Mouse (Mus musculus): ENCODE measurements at regions not wholly inside any gene's neighbourhood (a gene's known extent, or its start where the extent isn't known, plus 50 kb on each side); places are given as distances from the start of the nearest gene placed in this dataset.

DNA sequence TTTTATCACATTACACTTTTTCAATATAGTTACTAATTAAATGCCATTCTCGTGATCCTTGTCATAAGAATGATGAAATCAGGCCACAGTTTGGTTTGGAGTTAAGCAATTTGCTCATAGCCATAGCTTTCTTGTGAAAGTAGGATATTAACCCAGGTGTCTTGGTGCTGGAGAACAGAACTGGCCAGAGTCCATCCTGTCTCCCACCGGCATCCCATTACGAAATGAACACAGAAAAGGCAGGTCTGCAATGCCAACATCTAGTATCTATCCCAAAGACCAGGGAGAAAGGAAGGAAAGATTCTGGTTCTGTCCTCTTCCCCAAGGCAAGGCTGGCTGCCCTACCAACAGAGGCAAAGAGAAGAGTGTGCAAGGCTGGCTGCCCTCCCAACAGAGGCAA, 61.6 kb upstream of the Avpr1a start:
- DNase-seq = no peak

DNA sequence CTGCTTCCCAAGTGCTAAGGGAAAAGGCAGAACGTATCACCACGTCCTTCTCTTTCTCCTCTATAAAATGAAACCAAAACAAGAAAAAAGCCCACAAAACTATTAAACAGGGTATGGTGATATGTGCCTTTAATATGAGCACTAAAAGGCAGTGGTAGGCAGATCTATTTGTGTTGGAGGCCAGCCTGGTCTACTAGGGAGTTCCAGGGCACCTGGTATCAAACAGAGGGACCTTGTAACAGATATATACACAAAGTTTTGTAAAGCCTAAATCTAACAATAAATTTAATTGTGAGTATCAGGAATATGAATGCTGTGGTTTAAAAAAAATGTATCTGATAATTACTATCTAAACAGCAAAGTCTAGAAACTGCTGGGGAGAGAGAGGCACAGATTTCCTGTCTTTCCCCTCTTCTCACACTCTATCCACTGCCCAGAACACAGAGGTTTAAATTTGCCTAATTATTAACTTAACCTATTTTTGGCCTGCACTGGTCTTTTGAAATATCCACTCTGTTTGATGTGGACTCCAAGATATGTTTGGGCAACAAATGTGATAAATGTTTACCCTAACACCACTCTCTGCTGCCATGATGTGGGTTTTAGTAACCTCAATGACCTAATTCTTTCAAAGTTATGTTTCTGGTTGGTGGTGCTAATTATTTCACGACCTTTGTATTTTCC, 68.5 kb upstream of the Avpr1a start:
- no peak for DNase-seq

GRCm38 (mm10) chr10:122343291-122343690, 105.0 kb upstream of the Avpr1a start:
- DNase-seq = no peak

DNA sequence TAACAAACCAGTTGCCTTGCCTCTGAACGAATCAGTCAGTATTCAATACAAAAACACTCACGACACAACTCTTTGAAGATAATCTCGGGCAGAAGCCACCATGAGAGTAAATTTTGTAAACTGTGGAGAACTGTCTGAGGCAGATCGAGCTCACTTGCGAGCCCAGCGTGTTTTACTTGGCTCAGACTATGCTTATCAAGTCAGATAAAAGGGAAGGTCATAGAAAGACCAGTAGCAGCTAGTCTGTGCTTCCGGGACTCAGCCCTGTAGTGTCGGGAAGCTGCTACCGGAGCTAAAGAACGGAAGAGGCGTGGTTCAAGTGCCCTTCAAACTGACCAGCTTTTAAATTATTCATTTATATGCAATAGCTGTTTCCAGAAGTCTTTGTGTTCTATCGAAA, 105.9 kb upstream of the Avpr1a start:
- DNase-seq = no peak

DNA sequence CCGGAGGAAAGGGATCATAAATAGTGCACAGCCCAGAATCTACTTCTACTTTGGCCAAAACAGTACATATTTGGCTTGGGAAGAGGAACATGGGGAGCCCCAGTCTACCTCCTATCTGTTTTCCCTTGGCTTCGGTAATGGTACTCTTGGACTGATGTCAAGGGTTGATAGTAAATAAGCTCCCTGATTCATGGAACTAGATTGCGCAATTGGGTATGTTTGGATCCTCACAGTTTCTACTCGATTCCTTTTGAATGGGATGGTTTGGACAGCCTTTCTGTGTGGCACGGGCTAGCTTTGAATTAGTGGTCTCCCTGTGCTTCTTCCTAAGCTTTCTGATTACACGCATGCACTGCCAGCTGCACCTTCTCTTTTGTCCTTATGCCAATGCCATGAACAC, 121.4 kb upstream of the Avpr1a start:
- DNase-seq = no peak

- DNase-seq = no peak
Observed at GRCm38 (mm10) chr10:122318886-122319285, 129.4 kb upstream of the Avpr1a start.

GRCm38 (mm10) chr10:122310646-122311193, 137.6 kb upstream of the Avpr1a start:
- no peak for DNase-seq

DNA sequence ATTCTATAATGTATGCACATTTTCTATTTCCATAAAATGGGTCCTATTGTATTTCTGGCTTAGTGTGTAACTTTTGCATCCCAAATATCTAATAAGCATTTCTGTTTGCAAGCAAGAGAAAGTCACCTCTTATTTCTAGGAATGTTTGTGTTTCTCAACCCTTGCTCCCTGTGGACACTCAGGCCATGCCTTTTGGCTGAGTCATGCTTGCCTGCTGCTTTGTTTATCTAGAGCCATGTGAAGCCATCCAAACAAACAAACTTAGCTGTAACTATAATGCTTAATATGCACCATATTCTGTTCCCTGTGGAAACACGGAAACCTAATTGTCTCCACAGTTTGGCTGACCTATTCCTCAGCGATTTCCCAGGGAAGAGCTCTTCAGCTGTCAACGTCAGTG, 139.6 kb upstream of the Avpr1a start:
- no peak for DNase-seq

- DNase-seq = no peak
Observed at GRCm38 (mm10) chr10:122302259-122302658, 146.0 kb upstream of the Avpr1a start.

- no peak for DNase-seq
Observed at GRCm38 (mm10) chr10:122295921-122296425, 152.3 kb upstream of the Avpr1a start.

DNA sequence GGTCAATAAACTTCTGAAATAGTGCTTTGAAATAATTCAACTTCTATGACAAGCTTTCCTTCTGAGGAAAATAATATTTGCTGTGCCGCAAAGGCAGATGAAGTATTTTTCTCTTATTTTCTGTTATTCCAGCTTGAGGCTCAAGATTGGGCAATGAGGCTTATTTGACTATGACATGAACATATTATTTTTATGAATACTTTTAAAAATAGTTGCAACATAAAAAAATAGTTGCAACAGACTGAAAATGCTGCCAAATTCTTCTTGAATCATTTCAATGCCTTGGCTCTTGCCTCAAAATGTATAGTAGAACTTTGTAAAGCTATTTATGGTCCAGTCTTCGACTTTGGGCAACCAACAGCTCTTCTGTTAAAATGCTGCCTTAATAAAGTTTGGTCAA, 156.7 kb upstream of the Avpr1a start:
- DNase-seq = no peak

DNA sequence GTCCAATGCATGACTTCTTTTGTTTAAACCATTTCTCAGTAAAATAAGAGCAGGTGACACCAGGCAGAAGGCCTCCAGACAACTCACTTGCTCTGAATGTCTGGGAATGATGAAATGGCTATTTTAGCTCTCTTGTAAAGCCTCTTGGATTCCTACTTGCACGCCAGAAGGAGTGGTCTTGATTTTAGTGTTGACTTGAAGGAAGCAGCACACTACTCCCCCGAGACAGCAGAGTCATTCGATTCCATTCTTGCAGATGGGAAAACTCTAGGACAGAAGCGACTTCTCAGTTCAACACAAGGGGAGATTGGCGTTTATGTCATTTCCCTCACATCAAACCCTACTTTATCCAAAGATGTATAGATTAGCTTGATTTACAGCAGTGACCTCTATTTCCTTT, 157.2 kb upstream of the Avpr1a start:
- DNase-seq = no peak

- DNase-seq = no peak
Observed at GRCm38 (mm10) chr10:122274885-122275284, 173.4 kb upstream of the Avpr1a start.

DNA sequence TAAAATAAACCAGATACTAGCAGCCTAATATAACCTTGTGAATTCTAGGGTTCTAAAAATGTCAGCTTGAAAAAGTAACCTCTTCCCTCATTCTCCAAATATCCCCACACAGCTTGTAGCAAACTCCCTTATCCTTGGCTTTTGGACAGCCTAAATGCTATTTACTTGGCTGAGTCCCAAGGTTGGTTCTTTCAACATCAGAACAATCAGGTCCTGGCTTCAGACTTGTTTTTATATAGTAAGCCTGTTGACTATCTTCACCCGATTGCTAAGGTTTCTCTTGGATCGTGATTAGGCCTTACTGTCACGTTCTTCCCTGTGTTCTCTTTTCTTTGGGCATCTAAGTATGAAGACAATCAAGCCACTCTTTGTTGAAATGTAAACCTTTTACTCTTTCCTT, 174.1 kb upstream of the Avpr1a start:
- no peak for DNase-seq

DNA sequence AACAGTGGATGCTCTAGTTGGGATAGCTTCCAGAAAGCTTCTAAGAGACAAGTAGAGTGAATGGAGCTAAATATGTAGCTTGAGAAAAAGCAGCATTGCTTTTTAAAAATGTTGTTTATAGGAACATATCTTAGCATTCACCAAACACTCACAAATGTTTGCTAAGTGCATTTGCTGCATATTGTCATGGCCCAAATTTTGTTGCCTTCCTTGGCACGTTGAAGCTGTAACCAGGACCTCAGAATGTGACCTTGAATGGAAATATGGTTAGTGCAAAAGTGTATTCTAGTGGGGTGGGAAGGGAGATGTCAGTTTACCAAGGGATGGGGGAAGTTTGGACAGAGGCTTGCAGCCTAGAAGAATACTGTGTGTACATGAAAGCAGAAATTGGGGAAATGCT, 166.9 kb upstream of the Rxylt1 start:
- DNase-seq = no peak

DNA sequence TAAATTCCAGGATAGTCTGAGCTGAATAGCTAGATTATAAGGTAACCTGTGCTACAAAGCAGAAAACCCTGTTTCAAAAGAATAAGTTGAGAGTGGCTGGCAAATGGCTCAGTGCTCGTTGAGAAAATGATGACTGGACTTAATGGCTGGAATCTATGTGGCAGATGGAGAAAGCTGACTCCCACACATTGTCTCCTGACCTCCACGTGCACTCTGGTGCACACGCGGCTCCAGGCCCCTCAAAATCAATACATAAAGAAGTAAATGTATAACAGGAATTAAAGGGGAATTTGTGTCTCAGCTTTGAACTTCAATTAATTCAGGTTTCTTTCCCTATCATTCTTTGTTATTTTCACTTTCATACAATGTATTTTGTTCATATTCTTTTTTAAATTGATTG, 162.2 kb upstream of the Rxylt1 start:
- DNase-seq = no peak

GRCm38 (mm10) chr10:122258711-122259110, 161.5 kb upstream of the Rxylt1 start:
- no peak for DNase-seq

DNA sequence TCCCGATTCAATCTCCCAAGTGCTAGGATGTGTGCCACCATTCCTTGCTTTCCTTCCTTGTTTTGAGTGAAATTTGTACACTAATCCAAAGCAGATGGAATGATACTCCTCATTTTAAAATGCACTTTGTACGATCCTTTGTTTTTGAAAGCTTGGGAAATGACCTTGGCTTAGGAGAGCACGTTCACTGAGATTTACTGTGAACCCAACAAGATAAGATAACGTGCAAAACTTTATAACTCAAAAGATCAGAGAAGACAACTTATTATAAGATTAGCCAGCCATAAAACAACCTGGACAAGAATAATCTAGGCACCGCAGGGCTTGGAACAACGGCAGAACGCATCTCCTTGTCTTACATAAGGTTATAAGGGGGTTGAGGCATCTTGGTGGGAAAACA, 134.6 kb upstream of the Rxylt1 start:
- no peak for DNase-seq

GRCm38 (mm10) chr10:122230746-122231145, 133.6 kb upstream of the Rxylt1 start:
- no peak for DNase-seq

- no peak for DNase-seq
Observed at GRCm38 (mm10) chr10:122225679-122226078, 128.5 kb upstream of the Rxylt1 start.

DNA sequence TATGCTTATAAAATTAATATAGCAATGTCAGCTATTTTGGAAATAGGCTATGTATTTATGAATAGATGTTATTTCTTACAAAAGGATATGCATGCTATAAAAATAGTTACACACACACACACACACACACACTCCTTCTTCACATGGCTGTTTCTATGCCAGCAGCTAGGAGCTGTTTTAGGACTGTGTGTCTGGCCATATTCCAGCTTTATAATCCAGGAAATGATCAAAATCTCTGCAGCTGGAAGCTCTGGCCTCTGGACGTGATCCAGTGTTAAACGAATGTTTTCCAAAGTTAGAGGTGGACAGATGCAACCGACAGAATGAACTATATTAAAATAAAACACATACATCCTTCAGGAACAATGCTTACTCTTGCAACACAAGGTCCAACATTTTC, 125.9 kb upstream of the Rxylt1 start:
- no peak for DNase-seq

GRCm38 (mm10) chr10:122217594-122217993, 120.4 kb upstream of the Rxylt1 start:
- DNase-seq = no peak

- no peak for DNase-seq
Observed at GRCm38 (mm10) chr10:122199791-122200190, 102.6 kb upstream of the Rxylt1 start.

DNA sequence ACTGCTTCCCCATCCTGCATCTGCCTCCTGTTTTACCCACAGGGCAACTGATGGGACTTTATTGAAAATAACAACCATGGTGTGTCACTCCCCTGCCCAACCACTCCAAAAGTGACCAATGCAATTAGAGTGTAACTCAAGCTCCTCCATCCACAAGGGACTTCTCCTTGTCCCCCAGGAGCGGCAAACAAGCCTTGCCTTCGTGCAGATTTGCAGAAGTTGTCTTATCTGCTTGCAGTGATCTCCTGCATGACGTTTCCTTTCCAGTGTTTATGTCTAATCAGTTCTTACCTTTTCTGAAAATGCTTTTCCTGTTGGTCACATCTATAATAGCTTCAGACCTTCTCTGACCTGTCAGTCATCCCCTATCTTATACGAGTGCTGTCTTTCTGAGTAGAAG, 100.5 kb upstream of the Rxylt1 start:
- no peak for DNase-seq

- DNase-seq = no peak
Observed at GRCm38 (mm10) chr10:122194139-122194538, 97.0 kb upstream of the Rxylt1 start.
